Mouse (Mus musculus) gastrocnemius, postnatal 14 days (tissue): ENCODE results near the gene Gtf3a. TPM values are rescaled to one million over a fixed set of nuclear protein-coding genes. Genes with fewer than 3 reads are reported as not detected.
"Not testable (repeated sequence)": the region's sequence is repeated elsewhere in the genome, so short reads cannot be mapped to it uniquely, and the experiment has no call there.

ENCODE experiments used
- DNase-seq: peaks from one replicate; pipeline ENCODE4 v3.0.0; 2021; ENCODE audit warnings: mixed read lengths
- intact Hi-C: fragments of 180-260 bp; cut with DNase I; formaldehyde crosslinking; loops from one replicate; pipeline ENCODE4 v1.15.1; 2025; ENCODE audit warnings: low total_unique reads
- total RNA-seq, 2 experiments: library from RNA; stranded (reverse); gene quantifications; 2 replicates each; pipeline ENCODE4 v1.2.3; 2021

Gtf3a gene
- total RNA-seq, 2 experiments from 2014 or later = 22.1 to 25.1 TPM

- intact Hi-C loops = no loop called here
- DNase-seq = no peak
Observed at GRCm38 (mm10) chr5:146931904-146932553, 16.4 kb upstream of the Gtf3a start.

- no peak for DNase-seq
- intact Hi-C loops = no loop called here
Observed at GRCm38 (mm10) chr5:146933466-146933865, 15.0 kb upstream of the Gtf3a start.

- DNase-seq = no peak
- intact Hi-C loops = no loop called here
Observed at GRCm38 (mm10) chr5:146937541-146938503, 10.6 kb upstream of the Gtf3a start.

DNA sequence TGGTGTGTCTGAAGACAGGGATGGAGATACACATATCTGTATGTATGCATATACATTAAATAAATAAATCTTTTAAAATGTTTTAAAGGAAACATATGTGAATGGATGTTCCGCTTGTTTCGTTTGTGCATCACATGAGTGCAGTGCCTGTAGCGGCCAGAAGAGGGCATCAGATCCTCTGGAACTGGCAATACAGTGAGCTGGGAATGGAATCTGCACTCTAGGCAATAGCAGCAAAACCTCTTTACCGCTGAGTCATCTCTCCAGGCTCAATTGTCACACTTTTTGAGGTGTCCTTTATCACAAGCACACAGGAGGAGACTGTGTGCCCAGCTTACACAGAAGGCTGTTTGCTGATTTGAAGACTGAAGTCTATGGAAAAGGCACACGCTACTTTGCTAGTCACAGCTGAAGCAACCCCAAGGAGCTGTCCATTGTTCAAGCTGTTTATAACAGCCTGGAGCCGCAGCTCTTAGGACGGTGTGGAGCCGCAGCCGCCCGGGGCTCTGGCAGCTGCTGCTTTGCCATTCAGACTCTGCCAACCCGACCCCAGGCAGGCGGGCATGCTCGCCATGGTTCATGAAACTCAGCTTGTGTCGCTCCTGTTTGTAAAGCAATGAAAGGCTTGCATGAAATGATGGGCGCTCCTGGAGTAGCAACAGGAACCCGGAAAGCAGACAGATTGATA lies 9.2 kb upstream of the Gtf3a start:
- no peak for DNase-seq
- intact Hi-C loops = no loop called here

DNA sequence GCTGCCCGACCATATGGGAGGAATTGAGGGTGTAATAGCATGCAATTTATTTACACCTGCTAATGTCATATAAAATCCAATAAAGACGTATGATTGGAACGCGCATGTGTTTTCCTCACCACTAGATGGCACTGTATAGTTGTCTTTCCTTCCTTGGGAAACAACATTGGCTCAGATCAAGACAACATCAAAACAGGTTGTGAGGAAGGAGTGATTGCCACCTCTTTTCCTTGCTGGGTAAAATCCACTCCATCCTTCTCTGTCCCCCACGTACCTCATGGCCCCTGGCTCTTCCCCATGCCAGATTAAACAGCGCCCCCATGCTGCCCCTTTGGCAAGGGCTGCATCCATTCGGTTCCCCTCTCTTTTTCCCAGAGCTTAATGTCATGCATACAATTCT lies 8.2 kb upstream of the Gtf3a start:
- intact Hi-C loops = no loop called here
- no peak for DNase-seq

DNA sequence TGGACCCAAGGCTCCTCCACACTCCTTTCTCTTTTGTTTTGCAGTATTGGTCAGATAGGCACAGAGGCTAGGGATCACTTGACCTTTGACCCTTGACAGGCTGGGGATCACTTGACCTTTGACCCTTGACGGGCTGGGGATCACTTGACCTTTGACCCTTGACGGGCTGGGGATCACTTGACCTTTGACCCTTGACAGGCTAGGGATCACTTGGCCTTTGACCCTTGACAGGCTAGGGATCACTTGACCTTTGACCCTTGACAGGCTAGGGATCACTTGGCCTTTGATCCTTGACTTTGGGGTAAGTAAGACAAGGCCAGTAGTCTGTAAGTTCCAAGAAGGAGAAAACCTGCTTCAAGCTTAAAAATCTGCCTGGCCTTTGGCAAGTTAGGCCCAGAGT lies 6.5 kb upstream of the Gtf3a start:
- intact Hi-C loops = loop anchor here (2.0 kb wide), 1 partner anchor 283 kb away; no protein-coding TSS in a partner anchor
- DNase-seq = not testable (repeated sequence)

DNA sequence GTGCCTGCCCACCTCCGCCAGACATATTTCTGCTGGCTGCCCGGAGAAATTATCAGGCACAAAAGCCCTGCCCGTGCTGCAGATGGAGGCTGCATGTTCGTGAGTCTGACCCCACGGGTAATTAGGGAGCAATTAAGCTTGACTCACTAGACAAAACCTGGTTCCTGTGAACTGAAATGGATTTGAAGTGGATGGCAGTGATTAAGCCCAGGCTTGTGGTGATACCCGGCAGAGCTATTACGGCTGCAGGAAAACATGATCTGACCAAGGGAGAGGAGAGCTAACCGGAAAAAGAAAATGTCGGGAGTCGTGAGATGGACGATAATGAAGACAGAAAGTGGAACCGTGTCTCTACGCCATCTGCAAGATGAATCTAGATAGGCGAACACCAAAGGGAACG lies 5.5 kb upstream of the Gtf3a start:
- DNase-seq = no peak
- intact Hi-C loops = loop anchor here (2.0 kb wide), 1 partner anchor 282 kb away; no protein-coding TSS in a partner anchor

GRCm38 (mm10) chr5:146944568-146944967 lies 3.9 kb upstream of the Gtf3a start:
- DNase-seq = no peak
- intact Hi-C loops = no loop called here

- intact Hi-C loops = no loop called here
Observed at GRCm38 (mm10) chr5:146946682-146947081, 1.8 kb upstream of the Gtf3a start.

GRCm38 (mm10) chr5:146947497-146947896 lies 960 bp upstream of the Gtf3a start:
- no peak for DNase-seq
- intact Hi-C loops = no loop called here

More at GRCm38 (mm10) chr5:146946682-146947081, 1.8 kb upstream of the Gtf3a start:
- DNase-seq = no peak

DNA sequence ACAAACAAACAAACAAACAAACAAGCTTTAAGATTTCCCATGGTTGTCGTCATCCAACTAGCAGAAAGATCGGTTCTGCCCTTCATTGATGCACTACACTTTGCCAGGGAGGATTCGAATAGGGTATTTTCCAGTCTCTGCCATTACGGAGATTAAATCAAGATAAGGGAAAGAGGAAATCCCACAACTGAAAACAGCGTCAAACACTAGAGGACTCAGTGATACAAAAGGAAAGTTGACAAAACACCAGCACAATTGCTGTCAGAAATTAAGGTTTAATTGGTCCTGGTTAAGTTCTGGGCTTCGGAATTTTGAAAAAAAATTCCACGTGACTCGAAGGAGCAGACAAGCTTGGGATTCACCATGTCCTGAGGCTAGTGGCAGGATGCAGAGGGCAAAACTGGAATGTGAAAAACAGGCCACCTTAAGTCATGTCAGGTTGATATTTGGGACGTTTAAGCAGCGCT lies 383 bp upstream of the Gtf3a start:
- intact Hi-C loops = no loop called here
- DNase-seq = no peak

- intact Hi-C loops = no loop called here
- DNase-seq = peak; percentile 39
Observed at GRCm38 (mm10) chr5:146954576-146954975, 6.1 kb downstream of the Gtf3a start.

DNA sequence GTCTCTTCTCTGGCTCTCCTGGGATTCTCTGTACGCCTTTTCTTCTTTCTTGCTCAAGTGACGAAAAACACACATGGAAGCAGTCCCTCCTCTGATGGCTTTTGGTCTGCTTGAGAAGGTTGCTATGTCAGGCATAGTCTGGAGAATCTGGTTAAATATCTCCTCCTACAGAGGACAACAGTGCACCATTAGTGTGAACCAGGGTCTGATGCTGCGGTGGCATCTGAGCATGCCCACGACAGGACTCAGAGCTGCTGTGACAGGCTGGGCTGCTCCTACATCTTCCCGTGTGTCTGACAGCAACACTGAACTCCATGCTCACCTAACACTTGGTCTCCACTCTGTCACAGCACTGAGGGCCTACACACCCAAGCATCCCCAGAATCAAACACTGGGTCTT lies 7.2 kb downstream of the Gtf3a start:
- intact Hi-C loops = no loop called here
- no peak for DNase-seq

DNA sequence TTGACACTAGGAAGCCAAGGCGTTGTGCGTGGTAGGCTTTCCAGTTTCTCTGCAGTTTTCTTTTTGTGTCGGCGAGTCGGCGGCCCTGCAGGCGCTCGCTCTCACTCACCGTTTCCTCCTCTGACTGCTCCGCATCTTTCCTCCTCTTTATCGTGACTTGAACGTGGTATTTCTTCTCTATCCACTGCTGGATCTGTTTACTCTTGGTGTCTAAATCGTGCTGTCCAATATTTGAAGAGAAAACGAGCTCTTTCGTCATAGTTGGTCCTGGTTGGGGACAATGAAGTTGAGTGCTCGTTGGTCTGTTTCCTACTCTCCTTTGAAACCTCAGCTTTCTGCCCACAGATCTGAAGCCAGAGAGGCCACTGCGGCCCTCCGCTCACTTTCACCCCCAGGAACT lies 8.2 kb downstream of the Gtf3a start:
- no peak for DNase-seq
- intact Hi-C loops = no loop called here

- intact Hi-C loops = no loop called here
- DNase-seq = peak; percentile 83
Observed at GRCm38 (mm10) chr5:146963118-146963936, 14.9 kb downstream of the Gtf3a start, which contains the start of gene Mtif3. Mtif3 (minus strand) TSS chr5:146963800.

GRCm38 (mm10) chr5:146963937-146964278 lies 15.5 kb downstream of the Gtf3a start:
- no peak for DNase-seq
- intact Hi-C loops = no loop called here

GRCm38 (mm10) chr5:146968695-146969393 lies 20.4 kb downstream of the Gtf3a start:
- intact Hi-C loops = no loop called here
- DNase-seq = no peak

DNA sequence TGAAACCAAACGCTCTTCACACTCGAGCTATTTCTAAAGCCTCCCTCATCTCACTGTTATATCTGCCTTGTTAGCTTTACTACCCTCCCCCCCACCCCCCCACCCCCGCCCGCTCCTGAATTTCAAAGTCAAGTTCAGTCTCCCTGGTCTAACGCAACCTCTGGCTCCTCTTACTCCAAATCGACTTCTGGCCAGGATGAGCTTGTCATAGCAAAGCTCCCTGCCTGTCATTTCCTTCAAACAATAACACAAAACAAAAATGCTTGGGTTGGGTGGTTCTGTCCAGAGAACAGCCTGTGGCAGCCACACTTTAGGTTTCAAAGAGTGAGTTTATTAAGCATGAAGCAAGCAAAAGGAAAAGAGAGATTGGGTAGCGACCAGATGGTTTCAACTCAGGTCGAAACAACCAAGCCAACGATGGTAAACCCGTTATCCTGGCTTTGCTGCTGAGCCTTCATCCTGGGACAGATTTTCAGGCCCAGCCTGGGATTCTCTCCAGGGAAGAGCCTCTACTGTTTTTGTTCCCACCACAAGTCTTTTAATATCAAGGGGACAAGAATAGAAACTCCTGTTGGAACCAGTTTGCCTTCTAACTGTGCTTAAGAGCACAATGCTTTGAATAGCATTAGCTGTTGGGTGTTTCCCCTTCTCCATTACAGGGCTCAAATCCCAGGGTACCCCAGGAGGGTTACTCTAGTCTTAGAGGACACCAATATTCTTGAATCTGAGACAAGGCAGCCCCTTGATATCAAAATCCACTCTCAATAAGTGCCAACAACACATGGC lies 23.5 kb downstream of the Gtf3a start:
- intact Hi-C loops = no loop called here
- no peak for DNase-seq
